ENCODE assay signal across 8 mouse cellular contexts in genomic region chr19:22447418-22448339, GRCm38 (mm10).
DNase-seq lines count a peak whose midpoint lies in the region; ATAC-seq and TF ChIP-seq lines count a peak whose summit lies in the region.

No protein-coding gene starts in this region.

- peak overlapping the region; percentile 25 for H3K4me2 ChIP-seq in liver, embryonic 12.5 days
- H3K4me2 ChIP-seq in liver, postnatal 0 days (ENCODE audit: low read depth, low read length) = no peak overlapping the region

- H3K4me3 ChIP-seq in liver, embryonic 12.5 days = no peak overlapping the region
- no peak overlapping the region for H3K4me3 ChIP-seq in liver, postnatal 0 days (ENCODE audit: low read depth, low read length)

- H3K4me1 ChIP-seq in liver, embryonic 12.5 days = no peaks in the 10 kb centered on the region
- no peaks in the 10 kb centered on the region for H3K4me1 ChIP-seq in liver, postnatal 0 days (ENCODE audit: insufficient read depth)

- H3K27ac ChIP-seq in liver, embryonic 12.5 days = no peak overlapping the region
- no peak overlapping the region for H3K27ac ChIP-seq in liver, postnatal 0 days (ENCODE audit: low read depth)

- no peak for TF ChIP-seq EP300 in liver, postnatal 0 days (IDR thresholded peaks at IDR 0.05; ENCODE audit: low read depth)

- H3K9me3 ChIP-seq in liver, embryonic 12.5 days (replicated peaks) = no peaks in the 10 kb centered on the region
- H3K9me3 ChIP-seq in liver, postnatal 0 days (ENCODE audit: low read length) = no peaks in the 10 kb centered on the region

- 8% methylated on average over 18 of the region's 18 CpGs for WGBS in liver, embryonic 12.5 days (ENCODE audit: insufficient replicate concordance)
- WGBS in liver, postnatal 0 days (ENCODE audit: insufficient replicate concordance) = 6% methylated on average over 18 of the region's 18 CpGs

- no peak for ATAC-seq in liver, embryonic 12.5 days
- no peak for ATAC-seq in liver, postnatal 0 days

- no peak overlapping the region for H3K9ac ChIP-seq in liver, embryonic 12.5 days
- H3K9ac ChIP-seq in liver, postnatal 0 days (replicated peaks) = no peak overlapping the region

- no peaks in the 10 kb centered on the region for H3K36me3 ChIP-seq in liver, embryonic 12.5 days
- no peaks in the 10 kb centered on the region for H3K36me3 ChIP-seq in liver, postnatal 0 days (replicated peaks; ENCODE audit: insufficient read depth, low read length)

- TF ChIP-seq CTCF in liver, postnatal 0 days (IDR thresholded peaks at IDR 0.05; ENCODE audit: low read depth) = no peak

- no peak for DNase-seq in liver, postnatal 0 days
- peak; percentile 81 to 84 for DNase-seq in cerebellum, postnatal 14 days
- peak; percentile 6 to 10 for DNase-seq in heart, adult 18-20 months
- DNase-seq in layer of hippocampus, postnatal 14 days (ENCODE audit: low spot score in 2 of 2) = peak; percentile 15 to 21
- peak; percentile 23 for DNase-seq in right cerebral cortex, postnatal 25 days
- no peak for DNase-seq in adrenal gland, adult 18-20 months (ENCODE audit: low spot score in 2 of 2)
- no peak for DNase-seq in testis, postnatal 14 days (ENCODE audit: low spot score)

- no peaks in the 10 kb centered on the region; the same call in 1 of the 2 replicates for H3K27me3 ChIP-seq in liver, embryonic 12.5 days (replicated peaks)
- H3K27me3 ChIP-seq in liver, postnatal 0 days (ENCODE audit: insufficient read depth, low read length) = no peaks in the 10 kb centered on the region

Comparison
In these comparisons a context has a peak if more than half of its experiments do, and no peak if none do; other contexts are left out.
1. DNase-seq: peak in cerebellum, postnatal 14 days (2 of 2), heart, adult 18-20 months (2 of 2), layer of hippocampus, postnatal 14 days (2 of 2) and right cerebral cortex, postnatal 25 days (single experiment); none in liver, postnatal 0 days (single experiment), adrenal gland, adult 18-20 months (0 of 2) and testis, postnatal 14 days (single experiment).